Mouse (Mus musculus) spleen, postnatal 36 days (tissue): Measurements from ENCODE around the gene Hsd17b14.

Experiments used
- DNase-seq, 2 experiments: peaks; one replicate each; pipeline ENCODE4 v3.0.0; 2022; ENCODE audit warnings: low spot score in 2 of 2, mixed read lengths in 1 of 2

The Hsd17b14 gene

DNA sequence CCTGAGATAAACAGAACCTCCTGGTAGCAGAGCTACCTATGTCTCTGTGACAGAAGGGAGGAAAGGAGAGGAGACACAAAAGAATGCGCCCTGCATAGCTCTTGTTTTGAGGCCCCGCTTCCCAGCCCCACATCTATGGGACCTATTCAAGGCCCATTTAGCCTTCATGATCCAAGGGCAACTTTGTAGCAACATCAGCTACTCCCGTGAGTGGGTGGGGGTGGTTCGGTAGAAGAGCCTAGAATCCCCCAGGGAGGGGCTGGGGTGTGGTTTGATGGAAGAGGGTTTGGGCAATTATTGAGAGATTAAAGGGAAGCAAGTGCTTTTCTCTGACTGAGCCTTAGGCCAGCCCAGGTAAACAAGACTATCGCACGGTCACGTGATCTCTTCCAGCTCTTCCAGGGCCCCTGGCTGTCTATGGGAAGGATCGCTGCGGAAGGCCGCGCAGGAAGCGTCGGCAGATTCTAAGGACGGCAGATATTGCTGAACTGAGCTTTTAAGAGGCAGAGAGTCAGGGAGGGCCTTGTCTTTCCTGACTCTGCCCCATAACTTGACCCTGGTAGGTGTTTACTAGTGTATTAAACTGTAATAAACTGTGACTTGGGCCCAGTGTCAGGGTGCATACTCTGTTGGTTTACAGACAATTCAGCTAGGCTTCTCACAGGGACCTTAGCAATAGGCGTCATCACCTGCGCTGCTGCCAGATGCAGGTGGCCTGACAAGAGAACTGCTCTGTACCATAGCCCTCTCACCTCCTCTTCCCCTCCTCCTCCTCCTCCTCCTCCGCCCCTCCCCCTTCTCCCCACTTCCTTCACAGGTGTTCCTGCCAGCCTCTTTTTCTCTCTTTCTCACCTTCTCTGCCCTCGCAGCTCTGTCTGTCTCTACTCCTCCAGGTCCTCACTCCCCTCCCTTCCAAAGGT lies 44.5 kb downstream of the Hsd17b14 start:
- DNase-seq: no peak

DNA sequence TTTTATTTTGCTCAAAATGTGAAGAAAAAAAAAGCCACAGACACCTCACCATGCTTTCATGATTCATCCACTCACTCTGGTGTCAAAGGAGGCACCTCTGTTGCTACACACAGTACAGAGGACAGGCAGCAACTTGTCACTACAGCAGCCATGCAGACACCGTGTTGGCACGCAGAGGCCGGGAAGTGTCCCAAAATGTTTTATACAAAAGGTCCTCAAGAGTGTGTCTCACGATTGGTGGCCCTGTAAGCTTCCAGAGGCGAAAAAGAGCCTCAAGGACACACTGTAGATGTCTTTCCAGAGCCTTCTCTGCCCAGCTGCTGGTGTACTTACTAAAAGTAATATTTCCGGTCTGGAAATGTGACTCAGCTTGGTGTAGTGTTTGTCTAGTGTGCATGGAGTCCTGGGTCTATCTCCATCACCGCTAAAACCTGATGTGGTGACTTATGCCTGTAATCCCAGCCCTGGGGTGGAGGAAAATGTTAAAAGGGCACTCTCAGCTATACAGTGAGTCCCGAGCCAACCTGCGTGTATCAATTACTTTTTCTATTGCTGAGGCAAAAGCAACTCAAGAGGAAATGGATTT lies 51.1 kb downstream of the Hsd17b14 start:
- no peak for DNase-seq

DNA sequence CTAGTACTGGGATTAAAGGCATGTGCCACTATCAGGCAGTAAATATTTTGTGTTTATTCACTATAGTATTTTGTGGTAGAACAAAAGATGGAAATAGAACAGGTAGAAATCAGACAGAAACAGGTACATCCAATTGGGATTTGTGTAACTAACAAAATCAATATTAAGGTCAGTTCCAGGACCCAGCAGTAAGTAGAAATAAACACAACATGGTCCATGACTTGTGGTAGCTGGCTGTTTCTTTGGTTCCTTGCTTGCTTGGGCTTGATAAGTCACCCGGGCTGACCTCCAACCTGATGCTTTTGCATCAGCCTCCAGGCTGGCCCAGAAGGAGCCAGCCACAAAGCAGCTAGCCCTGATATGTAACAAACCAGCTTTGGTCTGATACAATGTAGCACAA lies 54.8 kb downstream of the Hsd17b14 start:
- no peak for DNase-seq

DNA sequence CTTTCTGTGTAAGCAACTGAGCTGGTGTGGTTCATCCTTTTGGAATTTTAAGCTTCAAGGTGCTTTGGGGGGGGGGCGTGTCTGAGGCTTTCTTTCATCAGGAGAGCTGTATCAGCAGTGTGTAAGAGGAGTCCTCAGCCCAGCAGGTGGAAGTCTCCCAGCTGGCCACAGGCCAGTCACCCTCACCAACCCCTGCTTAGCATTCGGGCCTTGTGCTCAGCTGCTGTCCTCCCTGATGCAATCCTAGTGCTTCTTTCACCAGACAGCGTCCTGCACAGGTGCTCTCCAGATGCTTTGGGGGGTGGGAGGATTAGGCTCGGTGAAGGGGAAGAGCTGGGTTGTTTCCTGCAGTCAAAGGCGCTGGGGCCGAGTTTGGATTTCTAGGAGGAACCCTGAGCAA lies 61.6 kb downstream of the Hsd17b14 start:
- no peak for DNase-seq

GRCm38 (mm10) chr7:45617042-45617695 lies 62.5 kb downstream of the Hsd17b14 start, which contains the start of gene Fut1:
Fut1 (plus strand) TSS chr7:45617289.
- DNase-seq: no peak
